Mouse (Mus musculus): ENCODE results near the gene Lca5. TPM values are rescaled to one million over a fixed set of nuclear protein-coding genes. Genes with fewer than 3 reads are reported as not detected.
A peak's percentile ranks its signal among the peaks of the same experiment; 100 is the strongest.

Gene Lca5
- total RNA-seq, 2 experiments from 2014 or later, result 16.1 to 19.8 TPM

DNA sequence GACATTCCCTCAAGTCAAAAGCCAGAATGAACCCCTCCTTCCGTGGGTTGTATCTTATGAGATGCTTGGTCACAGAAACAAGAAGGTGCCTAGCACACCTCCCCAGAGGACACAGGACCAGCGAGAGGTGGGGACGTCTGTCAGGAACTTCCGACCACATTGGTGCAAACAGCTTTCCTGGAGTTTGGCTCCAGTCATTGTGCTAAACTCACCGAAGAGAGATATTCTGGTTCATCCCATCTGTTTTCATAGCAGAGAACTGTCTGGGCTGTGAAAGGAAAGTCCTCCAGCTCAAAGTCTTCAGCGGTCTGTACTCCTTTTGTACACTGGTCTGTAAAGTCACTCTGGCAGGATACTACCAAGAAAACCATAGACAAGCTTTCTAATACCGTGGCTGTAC lies 41.5 kb downstream of the Lca5 start:
- no peak for DNase-seq (ENCODE audit: extremely low spot score in 1 of 2, low spot score in 2 of 2)
- intact Hi-C loops (cut with DNase I), result no loop called here

DNA sequence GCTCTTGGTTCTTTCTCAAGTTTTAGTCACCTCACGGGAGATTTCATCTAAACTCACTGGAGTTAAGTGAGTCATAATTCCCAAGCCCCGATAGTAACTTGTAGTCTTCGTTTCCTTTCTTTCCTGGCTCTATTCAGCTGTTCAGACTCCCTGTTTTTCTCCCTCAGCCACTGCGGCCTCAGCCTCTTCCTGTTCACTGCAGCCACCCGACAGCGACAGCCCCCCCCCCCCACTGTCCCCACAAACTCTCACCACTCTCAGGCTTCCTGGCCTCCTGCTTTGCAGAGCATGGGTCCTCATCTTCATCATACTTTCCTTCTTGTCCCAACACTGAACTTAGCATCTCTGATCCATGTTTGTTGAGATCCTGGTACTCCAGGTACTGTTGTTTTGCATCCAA lies 42.7 kb downstream of the Lca5 start:
- no peak for DNase-seq (ENCODE audit: extremely low spot score in 1 of 2, low spot score in 2 of 2)
- intact Hi-C loops (cut with DNase I), result no loop called here

DNA sequence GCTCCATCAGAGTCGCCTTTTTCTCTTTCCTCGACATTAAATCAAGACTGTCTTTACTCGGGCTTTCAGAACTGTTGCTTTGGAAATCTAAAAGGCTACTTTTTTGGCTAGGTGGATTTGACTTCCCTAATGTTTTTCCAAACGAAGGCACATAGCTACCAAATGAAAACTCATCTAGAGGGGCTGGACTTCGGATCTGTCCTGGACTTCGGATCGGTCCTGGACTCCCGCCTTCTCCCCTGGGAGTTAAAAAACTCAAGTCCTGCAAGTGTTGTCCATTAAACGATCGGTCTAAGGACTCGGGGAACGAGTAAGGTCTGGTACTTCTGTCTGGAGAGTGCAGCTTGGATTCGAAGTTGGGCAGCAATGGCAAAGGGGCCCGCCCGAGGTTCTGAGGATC lies 45.5 kb downstream of the Lca5 start:
- intact Hi-C loops (cut with DNase I), result no loop called here
- DNase-seq (ENCODE audit: extremely low spot score in 1 of 2, low spot score in 2 of 2), result no peak

DNA sequence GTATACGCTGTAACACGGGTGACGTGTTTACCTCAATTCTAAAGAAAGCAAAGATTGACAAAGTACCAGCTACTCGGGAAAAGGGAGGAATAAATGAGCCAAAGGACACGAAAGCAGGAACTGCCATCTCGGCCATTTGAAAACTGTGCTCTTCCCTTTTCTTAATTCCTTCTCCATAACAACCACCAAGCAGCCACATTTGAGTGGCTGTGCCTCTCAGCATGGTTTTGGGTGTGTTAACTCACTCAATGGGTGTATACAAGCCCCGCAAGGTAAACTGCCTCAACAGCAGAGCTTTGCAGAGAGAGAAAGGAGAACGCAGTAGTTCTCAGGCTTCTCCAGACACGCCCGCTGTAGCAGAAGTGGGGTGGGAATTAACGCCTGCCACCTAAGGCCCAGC lies 48.9 kb downstream of the Lca5 start:
- intact Hi-C loops (cut with DNase I), result no loop called here
- DNase-seq (ENCODE audit: extremely low spot score in 1 of 2, low spot score in 2 of 2), result no peak

DNA sequence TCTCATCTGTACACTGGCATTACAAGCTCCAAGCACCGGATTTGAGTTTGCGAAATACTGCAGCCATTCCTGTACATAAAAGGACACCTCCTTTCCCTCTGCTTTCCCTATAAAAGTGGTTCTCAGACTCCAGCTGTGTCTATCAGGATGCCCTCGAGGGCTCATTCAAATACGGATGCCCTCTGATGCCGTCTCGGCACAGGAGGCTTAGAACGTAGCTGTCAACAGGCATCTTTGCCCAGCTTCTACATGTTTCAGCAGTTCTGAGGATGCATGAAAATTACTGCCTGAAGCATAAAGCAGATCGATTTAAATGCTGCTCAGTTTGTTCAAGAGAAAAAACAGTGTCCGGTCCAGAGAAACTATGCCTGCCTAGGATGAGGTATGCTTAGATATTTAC lies 51.4 kb downstream of the Lca5 start:
- intact Hi-C loops (cut with DNase I), result loop anchor here (10.0 kb wide), 1 partner anchor 215 kb away; no protein-coding TSS in a partner anchor

DNA sequence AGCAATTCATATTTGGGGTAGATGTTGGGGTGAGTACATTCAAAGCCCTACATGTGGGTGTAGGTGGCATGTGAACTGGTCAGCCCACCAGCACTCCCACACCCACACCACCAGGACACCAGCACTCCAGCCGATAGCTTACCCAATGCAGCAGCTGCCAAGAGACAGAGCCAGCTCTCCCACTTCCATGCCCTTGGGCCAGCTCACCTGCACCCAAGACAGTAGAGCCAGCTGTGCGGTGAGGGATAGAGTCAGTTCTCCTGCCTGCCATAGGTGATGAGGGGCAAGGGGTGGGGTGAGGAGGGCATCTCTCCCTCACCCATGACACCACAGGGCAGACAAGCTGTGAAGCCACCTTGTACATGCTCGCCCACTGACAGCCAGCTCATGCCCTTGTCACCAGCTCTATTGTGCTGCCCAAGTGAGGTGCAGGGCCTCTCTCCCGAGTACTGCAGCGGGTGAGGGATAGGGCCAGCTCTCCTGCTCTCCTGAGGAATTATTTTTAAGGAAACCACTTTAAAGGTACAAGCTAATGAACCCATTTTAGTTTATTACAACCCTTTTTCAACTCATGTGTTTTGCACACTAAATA lies 54.6 kb downstream of the Lca5 start:
- no peak for DNase-seq (ENCODE audit: extremely low spot score in 1 of 2, low spot score in 2 of 2)
- intact Hi-C loops (cut with DNase I), result loop anchor here (10.0 kb wide), 1 partner anchor 218 kb away; no protein-coding TSS in a partner anchor

More for the DNA sequence above, 51.4 kb downstream of the Lca5 start:
- no peak for DNase-seq (ENCODE audit: extremely low spot score in 1 of 2, low spot score in 2 of 2)

DNA sequence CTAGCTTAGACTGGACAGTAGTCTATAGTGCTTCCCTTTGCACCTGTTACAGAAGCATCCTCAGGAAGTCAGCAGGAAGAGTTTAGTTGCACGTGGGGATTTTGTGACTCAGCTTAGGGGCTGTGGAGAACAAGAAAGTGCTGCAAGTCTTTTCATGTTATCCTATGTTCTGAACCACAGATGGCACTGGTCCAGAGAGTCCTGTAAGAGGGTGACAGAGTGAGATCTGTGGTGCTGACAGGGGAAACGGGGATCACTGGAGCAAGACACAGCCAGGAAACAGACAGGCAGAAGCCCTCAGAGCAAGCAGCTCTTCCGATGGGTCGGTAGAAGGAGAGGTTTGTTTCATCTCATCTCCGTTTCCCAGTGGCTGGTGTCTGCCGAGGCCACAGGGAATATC lies 55.6 kb downstream of the Lca5 start:
- DNase-seq (ENCODE audit: extremely low spot score in 1 of 2, low spot score in 2 of 2), result no peak
- intact Hi-C loops (cut with DNase I), result loop anchor here (10.0 kb wide), 1 partner anchor 220 kb away; no protein-coding TSS in a partner anchor

DNA sequence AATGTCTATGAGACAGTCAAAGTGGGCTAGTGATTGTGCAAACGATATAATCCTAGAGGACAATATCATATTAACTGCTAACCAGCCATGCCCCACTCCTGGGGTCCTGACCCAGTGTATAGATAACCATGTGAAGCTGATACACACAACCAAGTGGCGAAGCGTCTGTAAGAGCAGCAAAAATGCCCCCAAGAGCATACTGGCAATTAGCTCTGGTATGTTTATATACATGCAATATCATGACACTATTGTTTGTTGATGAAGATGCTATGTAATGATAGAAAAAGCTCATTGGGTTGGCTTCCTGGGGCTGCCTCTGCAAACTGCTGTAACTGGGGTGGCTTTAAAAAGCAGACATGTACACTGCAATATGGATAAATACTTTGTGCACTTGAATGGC lies 57.7 kb downstream of the Lca5 start:
- intact Hi-C loops (cut with DNase I), result loop anchor here (10.0 kb wide), 1 partner anchor 222 kb away; no protein-coding TSS in a partner anchor
- no peak for DNase-seq (ENCODE audit: extremely low spot score in 1 of 2, low spot score in 2 of 2)

DNA sequence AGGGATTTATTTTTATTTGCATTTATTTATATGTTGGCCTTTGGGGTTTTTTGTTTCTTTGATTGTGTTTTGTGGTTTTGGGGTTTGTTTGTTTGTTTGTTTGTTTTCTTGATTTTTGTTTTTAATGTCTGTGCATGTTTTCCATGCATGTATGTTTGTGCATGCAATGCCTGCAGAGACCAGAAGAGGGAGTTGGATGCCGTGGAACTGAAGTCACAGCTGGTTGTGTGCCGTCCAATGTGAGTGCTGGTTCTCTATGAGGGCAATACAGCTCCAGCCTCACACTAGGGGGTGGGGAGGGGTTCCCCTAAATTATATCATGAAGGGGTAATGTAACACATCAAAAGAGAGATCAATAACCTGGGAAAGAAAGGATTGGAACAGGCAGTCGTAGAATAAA lies 58.2 kb downstream of the Lca5 start:
- no peak for DNase-seq (ENCODE audit: extremely low spot score in 1 of 2, low spot score in 2 of 2)
- intact Hi-C loops (cut with DNase I), result loop anchor here (10.0 kb wide), 1 partner anchor 222 kb away; no protein-coding TSS in a partner anchor

DNA sequence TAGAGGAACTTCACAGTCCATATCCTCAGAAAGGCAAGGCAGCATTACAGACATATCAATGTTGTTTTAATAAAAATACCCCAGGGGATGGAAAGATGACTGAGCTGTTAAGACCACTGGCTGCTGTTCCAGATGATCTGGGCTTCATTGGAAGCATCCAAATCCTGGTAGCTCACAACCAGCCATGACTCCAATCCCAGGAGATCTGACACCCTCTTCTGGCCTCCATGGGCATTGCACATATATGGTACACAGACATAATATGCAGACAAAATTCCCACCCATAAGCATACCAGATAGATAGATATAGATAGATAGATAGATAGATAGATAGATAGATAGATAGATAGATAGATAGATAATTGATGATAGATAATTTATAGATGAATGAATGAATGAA lies 59.6 kb downstream of the Lca5 start:
- intact Hi-C loops (cut with DNase I), result loop anchor here (10.0 kb wide), 1 partner anchor 223 kb away; no protein-coding TSS in a partner anchor
- DNase-seq (ENCODE audit: extremely low spot score in 1 of 2, low spot score in 2 of 2), result no peak

DNA sequence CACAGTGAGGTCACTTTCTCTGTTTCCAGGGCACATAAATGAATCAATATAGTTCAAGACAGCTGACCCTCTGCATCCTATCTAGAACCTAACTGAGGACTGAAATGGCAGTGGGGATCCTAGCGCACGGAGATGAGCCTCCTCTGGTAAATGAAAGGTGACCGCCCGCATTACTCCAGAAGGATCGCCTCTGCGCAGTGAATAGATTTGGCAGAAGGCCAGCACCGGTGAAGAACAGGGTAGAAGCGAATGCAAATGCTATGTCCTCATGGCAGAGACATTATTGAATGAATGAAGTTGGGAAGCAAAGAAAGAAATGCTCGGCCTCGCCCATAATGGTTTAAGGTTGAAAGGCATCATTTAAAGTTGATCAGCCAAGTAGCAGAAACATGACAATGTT lies 61.3 kb downstream of the Lca5 start:
- DNase-seq (ENCODE audit: extremely low spot score in 1 of 2, low spot score in 2 of 2), result no peak
- intact Hi-C loops (cut with DNase I), result loop anchor here (10.0 kb wide), 2 partner anchors 225 to 405 kb away; partner anchors contain the start of gene Phip

DNA sequence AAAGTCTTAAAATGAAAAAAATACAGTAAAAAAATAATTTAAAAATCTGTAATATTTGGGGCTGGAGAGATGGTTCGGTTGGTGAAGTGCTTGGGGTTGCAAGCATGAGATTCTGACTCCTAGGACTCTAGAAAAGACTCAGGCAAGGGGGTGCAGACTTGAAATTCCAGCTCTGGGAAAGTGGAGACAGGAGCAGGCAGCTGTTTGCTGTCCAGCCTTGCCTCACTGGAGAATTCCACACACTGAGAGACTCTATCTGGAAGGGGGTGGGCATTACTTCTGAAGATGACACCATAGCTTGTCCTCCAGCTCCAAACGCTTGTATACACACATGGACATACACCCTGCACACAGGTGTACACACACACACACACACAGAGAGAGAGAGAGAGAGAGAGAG lies 63.8 kb downstream of the Lca5 start:
- DNase-seq (ENCODE audit: extremely low spot score in 1 of 2, low spot score in 2 of 2), result no peak
- intact Hi-C loops (cut with DNase I), result loop anchor here (10.0 kb wide), 1 partner anchor 402 kb away; the partner anchor contains the start of gene Phip

DNA sequence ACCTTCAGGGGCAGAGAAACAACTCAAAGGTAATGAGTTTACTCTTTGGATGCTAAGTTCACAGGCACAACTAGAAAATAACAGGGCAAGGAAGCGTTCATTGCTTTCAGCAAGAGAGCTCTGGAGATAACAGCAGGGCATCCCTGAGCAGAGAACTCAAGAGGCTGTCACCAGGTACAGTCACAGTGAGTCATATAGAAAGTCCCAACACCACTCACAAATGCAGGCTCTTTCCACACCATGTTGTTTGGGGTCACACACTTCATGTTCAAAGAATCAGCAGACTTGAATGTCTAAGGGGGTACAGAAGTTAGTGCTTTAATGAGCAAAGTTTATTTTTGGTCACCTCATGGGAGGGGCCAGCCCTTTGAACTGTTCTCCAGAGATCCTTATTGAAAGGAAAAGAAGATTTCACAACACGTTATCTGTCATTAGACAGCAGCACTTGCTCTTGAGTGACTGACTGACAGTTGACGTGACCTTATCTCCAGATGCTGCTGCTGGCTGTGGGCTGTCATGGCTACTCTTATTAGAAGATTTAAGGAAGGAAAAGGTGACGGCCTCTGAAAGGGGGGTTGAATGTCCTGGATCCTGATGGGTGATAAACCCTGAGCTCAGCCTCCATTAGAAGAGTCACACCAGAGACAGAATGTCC lies 65.3 kb downstream of the Lca5 start:
- no peak for DNase-seq (ENCODE audit: extremely low spot score in 1 of 2, low spot score in 2 of 2)
- intact Hi-C loops (cut with DNase I), result loop anchor here (10.0 kb wide), 1 partner anchor 401 kb away; the partner anchor contains the start of gene Phip

DNA sequence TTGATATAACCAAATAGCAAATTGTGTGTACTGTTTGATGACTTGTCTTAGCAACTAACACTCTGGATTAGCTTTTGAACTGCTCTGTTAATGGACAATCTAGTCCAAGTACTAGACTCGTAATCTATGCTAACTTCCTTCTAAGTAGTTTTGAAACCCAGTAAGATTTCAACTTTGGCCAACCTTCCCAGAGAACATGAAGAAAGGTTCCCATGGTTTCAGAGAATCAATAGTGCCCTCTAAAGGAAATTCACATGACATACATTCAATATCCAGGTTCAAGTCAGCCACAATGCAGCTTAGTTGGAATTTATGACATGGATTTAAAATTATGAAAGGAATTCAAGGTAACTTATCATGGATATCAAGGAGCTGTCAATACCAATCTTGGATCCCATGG lies 70.0 kb downstream of the Lca5 start:
- no peak for DNase-seq (ENCODE audit: extremely low spot score in 1 of 2, low spot score in 2 of 2)
- intact Hi-C loops (cut with DNase I), result loop anchor here (10.0 kb wide), 1 partner anchor 396 kb away; the partner anchor contains the start of gene Phip

DNA sequence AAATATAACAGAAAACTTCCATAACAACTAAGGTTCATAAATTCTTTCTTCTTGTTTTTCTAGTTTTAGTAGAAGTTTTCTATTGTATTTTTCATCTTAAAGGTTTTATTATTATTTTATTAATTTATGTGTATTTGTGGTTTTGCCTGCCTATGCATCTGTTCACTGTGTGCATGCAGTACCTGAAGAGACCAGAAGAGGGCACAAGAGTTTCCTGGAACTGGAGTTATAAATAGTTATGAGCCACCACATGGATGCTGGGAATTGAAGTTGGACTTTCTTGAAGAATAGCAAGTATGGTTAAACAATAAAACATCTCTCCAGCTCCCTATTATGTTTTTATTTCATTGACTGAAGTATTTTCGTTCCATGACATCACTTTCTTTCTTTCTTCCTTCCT lies 72.7 kb downstream of the Lca5 start:
- DNase-seq (ENCODE audit: extremely low spot score in 1 of 2, low spot score in 2 of 2), result no peak
- intact Hi-C loops (cut with DNase I), result loop anchor here (10.0 kb wide), 1 partner anchor 223 kb away; the partner anchor contains the start of gene Hmgn3

DNA sequence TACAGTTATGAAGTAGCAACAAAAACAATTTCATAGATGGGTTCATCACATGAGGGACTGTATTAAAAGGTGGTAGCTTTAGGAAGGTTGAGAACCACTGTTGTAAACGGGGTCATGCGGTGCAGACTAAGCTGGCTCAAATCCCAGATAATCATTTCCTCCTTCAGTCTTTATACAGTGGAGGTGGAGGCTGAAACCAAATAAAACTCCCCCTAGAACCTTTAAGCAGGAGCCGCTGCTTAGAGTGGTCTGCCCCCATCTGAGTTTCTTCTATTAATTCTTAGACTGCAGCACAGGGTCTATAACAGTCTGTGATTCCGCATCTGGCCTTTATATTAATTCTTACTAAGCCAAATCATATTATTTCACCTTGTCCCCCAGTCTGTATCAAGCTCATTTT lies 85.1 kb downstream of the Lca5 start:
- intact Hi-C loops (cut with DNase I), result no loop called here
- no peak for DNase-seq (ENCODE audit: extremely low spot score in 1 of 2, low spot score in 2 of 2)

DNA sequence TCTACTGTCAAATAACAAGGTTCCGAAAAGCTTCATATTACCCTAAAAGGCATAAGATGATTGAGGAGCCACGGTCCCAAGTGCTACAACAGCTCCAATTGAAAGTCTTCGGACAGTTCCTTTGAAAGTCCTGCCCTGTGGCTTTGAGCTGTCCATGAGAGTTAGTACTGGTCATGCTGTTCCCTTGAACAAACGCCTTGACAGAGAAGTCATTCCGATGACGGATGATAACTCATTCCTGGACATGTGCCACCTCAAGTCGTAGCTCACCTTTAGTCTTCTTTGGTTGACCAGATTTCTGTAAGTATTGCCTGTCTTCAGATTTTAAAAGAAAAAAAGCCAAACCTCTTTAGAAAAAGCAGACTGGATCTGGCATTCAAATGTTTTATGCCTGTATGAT lies 87.6 kb downstream of the Lca5 start:
- DNase-seq (ENCODE audit: extremely low spot score in 1 of 2, low spot score in 2 of 2), result no peak
- intact Hi-C loops (cut with DNase I), result no loop called here

DNA sequence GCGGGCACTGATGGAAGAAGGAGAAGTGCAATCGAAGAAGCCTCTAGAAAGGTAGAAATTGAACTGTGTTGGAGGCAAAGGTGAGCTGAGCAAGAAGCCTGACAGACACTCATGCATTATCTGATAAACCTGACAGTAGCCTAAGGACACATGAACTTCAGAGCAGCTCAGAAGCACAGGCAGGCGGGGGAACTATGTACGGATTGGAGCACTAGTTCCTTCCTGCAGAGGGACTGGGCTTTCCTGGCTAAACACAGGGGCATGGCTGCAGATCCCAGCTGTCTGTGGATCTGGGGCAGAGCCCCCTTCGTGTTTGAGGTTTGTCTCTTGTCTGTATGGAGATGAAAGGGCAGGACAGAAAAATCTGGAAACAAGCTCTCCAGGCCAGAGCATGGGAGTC lies 89.8 kb downstream of the Lca5 start:
- no peak for DNase-seq (ENCODE audit: extremely low spot score in 1 of 2, low spot score in 2 of 2)
- intact Hi-C loops (cut with DNase I), result no loop called here

DNA sequence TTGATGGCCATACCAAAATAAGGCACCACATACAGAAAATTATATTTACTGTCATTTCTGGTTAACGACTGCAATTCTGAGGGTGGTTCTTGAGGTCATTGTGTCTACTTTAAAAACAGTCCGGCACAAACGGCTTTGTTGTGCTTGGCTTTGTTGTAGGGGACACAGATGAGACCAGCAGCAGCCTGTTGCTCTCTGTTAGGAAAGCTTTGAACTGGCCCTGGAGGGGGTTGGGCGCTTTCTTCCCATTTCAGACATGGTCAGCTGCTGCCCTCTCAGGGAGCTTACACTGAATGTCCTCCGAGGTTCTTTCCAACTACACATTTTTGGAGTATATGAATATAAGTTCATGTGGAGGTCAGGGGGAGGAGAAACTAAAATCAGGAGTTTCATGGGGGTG lies 90.3 kb downstream of the Lca5 start:
- peak in 1 of 2 experiments; percentile 87 for DNase-seq (ENCODE audit: extremely low spot score in 1 of 2, low spot score in 2 of 2)
- intact Hi-C loops (cut with DNase I), result no loop called here

DNA sequence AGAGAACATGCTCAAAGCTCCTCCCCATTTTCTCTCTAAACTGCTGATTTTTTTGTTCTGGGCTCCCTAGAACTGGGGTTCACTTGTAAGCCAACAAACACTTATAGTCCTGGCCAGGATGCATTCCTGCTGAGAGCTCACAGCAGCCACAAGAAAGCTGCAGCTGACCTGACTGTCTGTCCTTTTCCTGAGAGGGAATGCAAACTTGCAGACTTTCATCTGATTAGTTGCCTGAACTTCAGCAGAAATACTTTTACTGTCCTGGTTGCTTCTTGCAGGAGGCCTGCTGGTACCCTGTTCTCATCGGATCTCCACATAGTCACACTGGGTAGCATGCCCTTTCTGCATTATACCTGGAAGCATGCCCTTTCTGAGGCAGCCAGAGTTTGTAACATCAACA lies 91.0 kb downstream of the Lca5 start:
- DNase-seq (ENCODE audit: extremely low spot score in 1 of 2, low spot score in 2 of 2), result no peak
- intact Hi-C loops (cut with DNase I), result no loop called here
